Mouse (Mus musculus): ENCODE data around the gene Frk. TPM values are rescaled to one million over a fixed set of nuclear protein-coding genes. Genes with fewer than 3 reads are reported as not detected.

Frk gene
- polyA plus RNA-seq, 2 experiments, result 0.46 to 1.4 TPM

DNA sequence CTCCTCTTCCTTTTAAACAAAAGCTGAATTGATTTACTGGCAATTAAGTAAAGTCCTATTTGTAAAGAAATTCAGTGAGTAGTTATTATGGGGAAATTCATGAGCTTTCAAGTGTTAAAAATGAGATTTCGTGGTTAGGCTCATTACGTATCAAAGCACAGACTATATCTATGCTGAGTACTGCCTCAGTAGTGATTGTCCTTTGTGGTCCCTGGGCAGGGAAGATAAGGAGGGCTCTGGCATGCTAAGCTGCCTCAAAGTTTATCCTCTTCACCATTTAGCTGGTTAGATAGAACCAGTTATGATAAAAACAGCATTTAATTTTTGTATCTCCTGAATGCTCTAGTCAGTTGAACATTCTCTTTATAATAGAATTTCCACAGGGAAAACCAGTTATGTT, 14.2 kb upstream of the Frk start:
- 14% methylated on average over 2 of the region's 2 CpGs for WGBS (ENCODE audit: insufficient replicate concordance)
- no peak for ATAC-seq (ENCODE audit: insufficient read depth)

DNA sequence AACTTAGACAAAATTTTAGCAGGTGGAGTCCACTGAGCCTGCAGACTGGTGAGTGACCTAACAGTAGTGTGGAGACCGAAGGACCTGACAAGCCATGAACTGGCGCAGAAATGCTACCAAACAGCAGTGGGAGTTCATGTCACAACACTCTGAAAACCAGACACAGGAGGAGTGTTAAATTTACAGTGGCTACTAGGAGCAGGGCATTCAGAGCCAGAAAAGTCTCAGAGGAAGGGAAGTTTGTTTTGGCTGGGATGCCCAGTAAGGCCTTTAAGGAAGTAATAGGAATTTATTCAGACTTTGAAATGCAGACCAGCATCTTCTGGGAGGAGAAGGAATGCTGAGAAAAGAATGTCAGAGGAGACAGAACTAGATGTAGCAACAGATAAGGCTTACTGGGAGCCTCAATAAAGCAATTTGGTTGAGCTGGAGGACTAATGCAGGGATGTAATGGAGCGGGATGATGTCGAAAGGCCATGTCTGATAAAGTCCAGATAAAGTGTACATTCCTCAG, 3.2 kb upstream of the Frk start:
- H3K27me3 ChIP-seq (ENCODE audit: control insufficient read depth, insufficient read depth, low read length), result no peaks in the 10 kb centered on the region
- no peak for TF ChIP-seq EP300 (IDR thresholded peaks at IDR 0.05; ENCODE audit: low read depth)
- no peak for TF ChIP-seq CTCF (IDR thresholded peaks at IDR 0.05; ENCODE audit: low read depth)
- no peak overlapping the region for H3K9ac ChIP-seq (replicated peaks)
- no peaks in the 10 kb centered on the region for H3K9me3 ChIP-seq (ENCODE audit: control insufficient read depth, low read length)
- H3K4me2 ChIP-seq (ENCODE audit: low read depth), result no peak overlapping the region
- WGBS (ENCODE audit: insufficient replicate concordance), result 62% methylated on average over 4 of the region's 4 CpGs
- no peak overlapping the region for H3K27ac ChIP-seq
- no peaks in the 10 kb centered on the region for H3K36me3 ChIP-seq (replicated peaks; ENCODE audit: control insufficient read depth, insufficient read depth, low read depth)
- H3K4me1 ChIP-seq (replicated peaks; ENCODE audit: control insufficient read depth in 2 of 2, insufficient read depth in 2 of 2, low read length in 1 of 2), result no peaks in the 10 kb centered on the region
- ATAC-seq (ENCODE audit: insufficient read depth) (no peak), DNase-seq (ENCODE audit: low read depth in 3 of 3, low spot score in 3 of 3) (no peak)
- no peak overlapping the region for H3K4me3 ChIP-seq (ENCODE audit: insufficient read depth in 1 of 2, low read depth in 2 of 2, low read length in 2 of 2)

More for the DNA sequence above, 14.2 kb upstream of the Frk start:
- H3K27ac ChIP-seq, result no peak overlapping the region
- H3K27me3 ChIP-seq (ENCODE audit: control insufficient read depth, insufficient read depth, low read length), result no peaks in the 10 kb centered on the region
- no peak overlapping the region for H3K4me3 ChIP-seq (ENCODE audit: insufficient read depth in 1 of 2, low read depth in 2 of 2, low read length in 2 of 2)
- DNase-seq (ENCODE audit: low read depth in 3 of 3, low spot score in 3 of 3), result no peak
- TF ChIP-seq EP300 (IDR thresholded peaks at IDR 0.05; ENCODE audit: low read depth) (no peak), CTCF (IDR thresholded peaks at IDR 0.05; ENCODE audit: low read depth) (no peak)
- H3K4me1 ChIP-seq (replicated peaks; ENCODE audit: control insufficient read depth in 2 of 2, insufficient read depth in 2 of 2, low read length in 1 of 2), result no peaks in the 10 kb centered on the region
- H3K9ac ChIP-seq (replicated peaks), result no peak overlapping the region
- H3K36me3 ChIP-seq (replicated peaks; ENCODE audit: control insufficient read depth, insufficient read depth, low read depth), result no peaks in the 10 kb centered on the region
- H3K9me3 ChIP-seq (ENCODE audit: control insufficient read depth, low read length), result no peaks in the 10 kb centered on the region
- no peak overlapping the region for H3K4me2 ChIP-seq (ENCODE audit: low read depth)

DNA sequence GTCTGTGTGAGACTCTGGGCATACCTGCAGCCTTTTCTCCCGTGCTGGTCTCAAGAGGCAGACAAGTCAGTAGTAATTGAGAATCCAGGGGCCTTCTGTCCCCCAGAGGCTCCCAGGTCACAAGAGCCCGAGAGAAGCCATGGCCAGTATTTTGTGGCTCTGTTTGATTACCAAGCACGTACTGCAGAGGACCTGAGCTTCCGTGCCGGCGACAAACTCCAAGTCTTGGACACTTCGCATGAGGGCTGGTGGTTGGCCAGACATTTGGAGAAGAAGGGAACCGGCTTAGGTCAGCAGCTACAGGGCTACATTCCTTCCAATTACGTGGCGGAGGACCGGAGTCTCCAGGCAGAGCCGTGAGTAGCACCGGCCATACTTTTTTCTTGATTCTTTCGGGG, 814 bp downstream of the Frk start:
- no peak overlapping the region for H3K9ac ChIP-seq (replicated peaks)
- 64% methylated on average over 14 of the region's 14 CpGs for WGBS (ENCODE audit: insufficient replicate concordance)
- TF ChIP-seq CTCF (IDR thresholded peaks at IDR 0.05; ENCODE audit: low read depth) (no peak), EP300 (IDR thresholded peaks at IDR 0.05; ENCODE audit: low read depth) (no peak)
- no peaks in the 10 kb centered on the region for H3K36me3 ChIP-seq (replicated peaks; ENCODE audit: control insufficient read depth, insufficient read depth, low read depth)
- H3K4me3 ChIP-seq (ENCODE audit: insufficient read depth in 1 of 2, low read depth in 2 of 2, low read length in 2 of 2), result peak overlapping the region; percentile 31 to 45
- peak overlapping the region; percentile 30 for H3K4me2 ChIP-seq (ENCODE audit: low read depth)
- H3K9me3 ChIP-seq (ENCODE audit: control insufficient read depth, low read length), result no peaks in the 10 kb centered on the region
- DNase-seq (ENCODE audit: low read depth in 3 of 3, low spot score in 3 of 3), result no peak
- no peaks in the 10 kb centered on the region for H3K27me3 ChIP-seq (ENCODE audit: control insufficient read depth, insufficient read depth, low read length)
- no peak for ATAC-seq (ENCODE audit: insufficient read depth)
- H3K4me1 ChIP-seq (replicated peaks; ENCODE audit: control insufficient read depth in 2 of 2, insufficient read depth in 2 of 2, low read length in 1 of 2), result no peaks in the 10 kb centered on the region
- no peak overlapping the region for H3K27ac ChIP-seq

DNA sequence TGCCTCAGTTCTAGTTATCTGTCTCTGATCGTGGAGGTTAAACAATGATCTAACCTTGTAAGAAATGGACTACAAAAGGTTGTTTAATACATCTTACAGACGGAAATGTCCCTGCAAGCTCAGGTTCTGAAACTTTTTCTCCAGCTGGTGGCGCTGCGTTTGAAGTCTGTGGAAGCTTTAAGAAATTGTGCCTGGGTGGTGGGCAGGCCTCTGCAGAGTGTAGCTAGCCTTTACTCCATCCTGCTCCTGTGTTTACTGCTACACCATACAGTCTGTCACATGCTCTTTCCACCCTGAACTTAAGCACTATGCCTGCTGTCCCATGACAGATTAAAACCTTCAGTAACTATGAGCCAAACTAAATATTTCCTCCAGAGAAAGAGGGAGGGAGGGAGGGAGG, 1.9 kb downstream of the Frk start:
- 58% methylated on average over 4 of the region's 4 CpGs for WGBS (ENCODE audit: insufficient replicate concordance)
- H3K4me2 ChIP-seq (ENCODE audit: low read depth), result no peak overlapping the region; the same call in 1 of the 2 replicates
- DNase-seq (ENCODE audit: low read depth in 3 of 3, low spot score in 3 of 3) (no peak), ATAC-seq (ENCODE audit: insufficient read depth) (no peak)
- H3K4me1 ChIP-seq (replicated peaks; ENCODE audit: control insufficient read depth in 2 of 2, insufficient read depth in 2 of 2, low read length in 1 of 2), result no peaks in the 10 kb centered on the region
- no peak overlapping the region for H3K27ac ChIP-seq
- H3K36me3 ChIP-seq (replicated peaks; ENCODE audit: control insufficient read depth, insufficient read depth, low read depth), result no peaks in the 10 kb centered on the region
- no peaks in the 10 kb centered on the region for H3K9me3 ChIP-seq (ENCODE audit: control insufficient read depth, low read length)
- no peaks in the 10 kb centered on the region for H3K27me3 ChIP-seq (ENCODE audit: control insufficient read depth, insufficient read depth, low read length)
- H3K9ac ChIP-seq (replicated peaks), result no peak overlapping the region
- H3K4me3 ChIP-seq (ENCODE audit: insufficient read depth in 1 of 2, low read depth in 2 of 2, low read length in 2 of 2), result no peak overlapping the region
- TF ChIP-seq CTCF (IDR thresholded peaks at IDR 0.05; ENCODE audit: low read depth) (no peak), EP300 (IDR thresholded peaks at IDR 0.05; ENCODE audit: low read depth) (no peak)

DNA sequence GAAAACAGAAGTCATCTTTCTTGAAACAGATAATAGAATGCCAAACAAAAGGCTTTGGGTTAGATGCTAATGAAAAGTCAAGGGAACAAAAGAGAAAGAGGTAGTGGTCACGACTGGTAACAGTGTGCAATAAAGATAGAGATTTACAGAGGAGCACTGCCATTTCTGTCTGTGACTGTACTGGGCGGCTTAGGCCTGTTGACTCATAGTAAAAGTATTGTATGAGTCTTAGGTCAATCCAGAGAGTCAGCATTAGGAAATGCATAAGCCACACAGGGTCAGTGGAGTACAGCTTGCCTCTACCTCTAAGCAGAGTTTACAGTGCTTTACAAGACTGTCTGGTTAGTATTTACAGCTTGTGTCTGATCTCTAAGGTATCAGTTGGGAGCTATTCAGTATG, 24.6 kb downstream of the Frk start:
- no peak overlapping the region for H3K27ac ChIP-seq
- no peak overlapping the region for H3K4me2 ChIP-seq (ENCODE audit: low read depth)
- H3K4me3 ChIP-seq (ENCODE audit: insufficient read depth in 1 of 2, low read depth in 2 of 2, low read length in 2 of 2), result no peak overlapping the region
- DNase-seq (ENCODE audit: low read depth in 3 of 3, low spot score in 3 of 3) (no peak), ATAC-seq (ENCODE audit: insufficient read depth) (no peak)
- TF ChIP-seq CTCF (IDR thresholded peaks at IDR 0.05; ENCODE audit: low read depth) (no peak), EP300 (IDR thresholded peaks at IDR 0.05; ENCODE audit: low read depth) (no peak)
- H3K36me3 ChIP-seq (replicated peaks; ENCODE audit: control insufficient read depth, insufficient read depth, low read depth), result no peaks in the 10 kb centered on the region
- H3K27me3 ChIP-seq (ENCODE audit: control insufficient read depth, insufficient read depth, low read length), result no peaks in the 10 kb centered on the region
- no peaks in the 10 kb centered on the region for H3K9me3 ChIP-seq (ENCODE audit: control insufficient read depth, low read length)
- WGBS (ENCODE audit: insufficient replicate concordance), result 37% methylated on average over 2 of the region's 2 CpGs
- no peaks in the 10 kb centered on the region for H3K4me1 ChIP-seq (replicated peaks; ENCODE audit: control insufficient read depth in 2 of 2, insufficient read depth in 2 of 2, low read length in 1 of 2)
- H3K9ac ChIP-seq (replicated peaks), result no peak overlapping the region
